Mouse (Mus musculus) midbrain, embryonic 15.5 days (tissue): ENCODE data around the gene Ankrd22. TPM values are rescaled to one million over a fixed set of nuclear protein-coding genes. Genes with fewer than 3 reads are reported as not detected.

Experiments
- ATAC-seq: fragments of 200-750 bp; cut with Nextera tagmentation; replicated peaks from 2 replicates; pipeline ENCODE4 v1.8.0; 2017; ENCODE audit warnings: moderate TSS enrichment
- H3K27ac ChIP-seq: fragments of 300-500 bp; sonication (generic); 2 replicates; pipeline ENCODE4 v1.5.1; 2015; ENCODE audit warnings: mild to moderate bottlenecking, inconsistent platforms
- H3K27me3 ChIP-seq: fragments of 300-500 bp; sonication (generic); replicated peaks from 2 replicates; pipeline ENCODE4 v1.6.1; 2015; ENCODE audit warnings: inconsistent platforms
- H3K36me3 ChIP-seq: fragments of 300-500 bp; sonication (generic); replicated peaks from 2 replicates; pipeline ENCODE4 v1.6.1; 2015; ENCODE audit warnings: inconsistent platforms
- H3K4me1 ChIP-seq: fragments of 300-500 bp; sonication (generic); 2 replicates; pipeline ENCODE4 v1.6.1; 2015; ENCODE audit warnings: inconsistent platforms
- H3K4me2 ChIP-seq: fragments of 300-500 bp; sonication (generic); 2 replicates; pipeline ENCODE4 v1.6.1; 2015; ENCODE audit warnings: inconsistent platforms, mild to moderate bottlenecking, moderate library complexity
- H3K4me3 ChIP-seq: fragments of 300-500 bp; sonication (generic); 2 replicates; pipeline ENCODE4 v1.5.1; 2015; ENCODE audit warnings: mild to moderate bottlenecking, inconsistent platforms
- H3K9ac ChIP-seq: fragments of 300-500 bp; sonication (generic); 2 replicates; pipeline ENCODE4 v1.6.1; 2015; ENCODE audit warnings: mild to moderate bottlenecking, inconsistent platforms
- H3K9me3 ChIP-seq: fragments of 300-500 bp; sonication (generic); 2 replicates; pipeline ENCODE4 v1.6.1; 2016; ENCODE audit warnings: inconsistent platforms
- WGBS: fragments of 180-500 bp; shearing (Covaris S2); methylation state at CpG from one replicate; pipeline ENCODE4 v1.1.7; 2015; ENCODE audit warnings: mixed read lengths; 5-methylcytosine and 5-hydroxymethylcytosine counted together
- polyA plus RNA-seq: library from polyadenylated mRNA; unstranded; fragments of >200 nt; fragmentation: Nextera tagmentation; extraction: Ambion mirVana; gene quantifications from 2 replicates; pipeline ENCODE4 v1.2.1, GENCODE M21; 2015

Ankrd22 gene
- polyA plus RNA-seq, 1 experiment from 2014 or later = 0.12 TPM

- Histone ChIP-seq H3K9me3 (no peaks in the 10 kb centered on the region), H3K4me3 (no peak overlapping the region), H3K27ac (no peak overlapping the region), H3K36me3 (no peaks in the 10 kb centered on the region), H3K27me3 (peaks cover 3% of the 10 kb centered on the region), H3K9ac (no peak overlapping the region), H3K4me1 (no peaks in the 10 kb centered on the region), H3K4me2 (no peak overlapping the region)
- no peak for ATAC-seq
- WGBS = 89% methylated on average over 3 of the region's 3 CpGs
Measured at GRCm38 (mm10) chr19:34174004-34174403, 8.2 kb upstream of the Ankrd22 start.

DNA sequence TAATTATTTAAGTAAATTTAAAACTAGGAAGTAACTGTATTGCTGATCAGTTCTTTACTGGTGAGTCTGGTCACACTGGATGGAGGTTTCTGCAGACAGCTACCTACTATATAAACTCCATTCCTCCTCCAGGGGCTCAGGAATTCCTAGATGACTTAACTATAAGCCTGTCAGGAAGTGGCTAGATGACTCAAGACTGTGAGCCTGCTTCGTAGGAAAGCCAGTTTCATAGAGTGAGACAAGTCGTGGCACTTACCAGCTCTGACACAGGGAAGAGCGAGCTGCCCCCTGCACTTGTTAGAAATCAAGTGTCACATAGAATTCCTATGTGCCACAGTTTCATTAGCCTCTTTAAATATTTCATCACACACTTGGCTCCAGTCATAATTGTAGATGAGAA lies 5.3 kb upstream of the Ankrd22 start:
- Histone ChIP-seq H3K27ac (no peak overlapping the region), H3K36me3 (no peaks in the 10 kb centered on the region), H3K4me1 (no peaks in the 10 kb centered on the region), H3K27me3 (peaks cover 3% of the 10 kb centered on the region), H3K9me3 (no peaks in the 10 kb centered on the region), H3K4me3 (no peak overlapping the region), H3K4me2 (no peak overlapping the region), H3K9ac (no peak overlapping the region)
- 78% methylated on average over 3 of the region's 3 CpGs for WGBS
- ATAC-seq = no peak

- Histone ChIP-seq H3K4me3 (no peak overlapping the region), H3K4me1 (no peaks in the 10 kb centered on the region), H3K9ac (no peak overlapping the region), H3K36me3 (no peaks in the 10 kb centered on the region), H3K9me3 (no peaks in the 10 kb centered on the region), H3K27ac (no peak overlapping the region), H3K27me3 (peaks cover 3% of the 10 kb centered on the region), H3K4me2 (no peak overlapping the region)
- ATAC-seq = no peak
Measured at GRCm38 (mm10) chr19:34169121-34169520, 3.3 kb upstream of the Ankrd22 start.

GRCm38 (mm10) chr19:34167896-34168661 lies 2.2 kb upstream of the Ankrd22 start:
- WGBS = 22% methylated on average over 7 of the region's 7 CpGs
- no peaks in the 10 kb centered on the region for H3K9me3 ChIP-seq
- no peaks in the 10 kb centered on the region for H3K36me3 ChIP-seq
- no peak for ATAC-seq
- H3K27me3 ChIP-seq = peaks cover 3% of the 10 kb centered on the region
- H3K4me1 ChIP-seq = no peaks in the 10 kb centered on the region
- no peak overlapping the region for H3K4me3 ChIP-seq
- H3K4me2 ChIP-seq = no peak overlapping the region
- no peak overlapping the region for H3K9ac ChIP-seq
- H3K27ac ChIP-seq = no peak overlapping the region

DNA sequence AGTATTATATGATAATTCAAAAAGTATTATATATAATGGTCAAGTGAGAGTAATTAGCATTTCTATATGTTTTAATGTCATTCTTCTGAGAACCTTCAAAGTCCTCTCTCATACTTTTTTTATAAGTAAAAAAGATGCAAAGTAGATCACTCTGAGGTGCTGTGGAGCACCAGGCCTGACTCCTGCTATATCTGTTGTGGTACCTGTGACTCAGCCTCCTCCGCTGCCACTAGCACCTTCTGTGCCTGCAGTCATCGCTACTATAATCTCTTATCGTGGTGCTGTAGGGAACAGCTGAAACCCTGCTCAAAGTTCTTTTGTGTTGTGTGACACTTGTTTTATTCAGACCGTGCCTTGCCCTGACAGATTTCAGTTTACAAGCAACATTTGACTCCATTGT lies 533 bp upstream of the Ankrd22 start:
- Histone ChIP-seq H3K9me3 (no peaks in the 10 kb centered on the region), H3K36me3 (no peaks in the 10 kb centered on the region), H3K4me2 (no peak overlapping the region), H3K9ac (no peak overlapping the region), H3K27me3 (peaks cover 3% of the 10 kb centered on the region), H3K27ac (no peak overlapping the region), H3K4me3 (no peak overlapping the region), H3K4me1 (no peaks in the 10 kb centered on the region)
- 60% methylated on average over 4 of the region's 4 CpGs for WGBS
- ATAC-seq = no peak

DNA sequence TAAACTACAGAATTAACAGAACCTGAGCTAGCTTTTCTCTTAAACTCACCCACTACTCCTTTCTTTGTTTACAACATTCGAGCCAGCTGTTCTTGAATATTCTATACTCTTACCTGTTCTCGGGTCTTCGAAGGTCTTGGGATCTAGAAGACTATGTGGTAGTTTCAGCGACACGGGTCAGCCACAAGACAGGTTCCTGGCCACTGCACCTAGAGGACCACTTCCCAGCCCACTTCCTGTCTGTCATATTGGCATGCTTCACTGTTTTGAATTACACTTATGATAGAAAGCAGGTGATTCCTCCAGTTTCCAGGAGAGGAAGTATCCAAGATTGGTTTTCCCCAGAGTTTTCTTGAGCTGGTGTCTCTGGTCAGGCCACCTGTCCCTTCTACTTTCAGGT lies 3.2 kb downstream of the Ankrd22 start:
- H3K9me3 ChIP-seq = no peaks in the 10 kb centered on the region
- WGBS = 87% methylated on average over 5 of the region's 5 CpGs
- H3K4me3 ChIP-seq = no peak overlapping the region
- H3K36me3 ChIP-seq = no peaks in the 10 kb centered on the region
- no peak overlapping the region for H3K27ac ChIP-seq
- H3K9ac ChIP-seq = no peak overlapping the region
- H3K4me2 ChIP-seq = no peak overlapping the region
- no peaks in the 10 kb centered on the region for H3K4me1 ChIP-seq
- ATAC-seq = no peak
- H3K27me3 ChIP-seq = no peaks in the 10 kb centered on the region

GRCm38 (mm10) chr19:34153263-34154144 lies 12.3 kb downstream of the Ankrd22 start:
- Histone ChIP-seq H3K36me3 (no peaks in the 10 kb centered on the region), H3K4me2 (no peak overlapping the region), H3K4me3 (no peak overlapping the region), H3K27me3 (no peaks in the 10 kb centered on the region), H3K4me1 (no peaks in the 10 kb centered on the region), H3K27ac (no peak overlapping the region), H3K9ac (no peak overlapping the region), H3K9me3 (no peaks in the 10 kb centered on the region)
- no peak for ATAC-seq
- WGBS = 77% methylated on average over 6 of the region's 6 CpGs

DNA sequence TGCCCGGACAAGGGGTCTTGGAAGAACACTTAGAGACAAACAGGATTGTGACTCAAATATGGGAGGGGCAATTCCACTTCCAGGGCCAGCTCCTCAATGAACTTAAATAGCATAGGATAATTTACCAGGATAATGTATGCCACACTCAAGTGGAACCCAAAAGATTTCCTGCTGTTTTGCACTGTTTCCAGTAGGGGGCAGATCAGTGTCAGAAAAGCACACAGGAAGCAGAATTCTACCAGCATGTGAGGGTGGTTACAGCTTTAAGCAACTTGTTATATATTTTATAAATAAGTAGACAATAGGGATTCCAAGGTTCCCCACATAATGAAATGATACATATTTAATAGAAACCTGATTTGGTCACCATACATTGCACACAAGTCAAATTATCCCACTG lies 13.9 kb downstream of the Ankrd22 start:
- Histone ChIP-seq H3K4me2 (no peak overlapping the region), H3K27me3 (no peaks in the 10 kb centered on the region), H3K9me3 (no peaks in the 10 kb centered on the region), H3K36me3 (no peaks in the 10 kb centered on the region), H3K4me1 (no peaks in the 10 kb centered on the region), H3K4me3 (no peak overlapping the region), H3K9ac (no peak overlapping the region), H3K27ac (no peak overlapping the region)
- no peak for ATAC-seq
- 97% methylated on average over 1 of the region's 1 CpGs for WGBS

DNA sequence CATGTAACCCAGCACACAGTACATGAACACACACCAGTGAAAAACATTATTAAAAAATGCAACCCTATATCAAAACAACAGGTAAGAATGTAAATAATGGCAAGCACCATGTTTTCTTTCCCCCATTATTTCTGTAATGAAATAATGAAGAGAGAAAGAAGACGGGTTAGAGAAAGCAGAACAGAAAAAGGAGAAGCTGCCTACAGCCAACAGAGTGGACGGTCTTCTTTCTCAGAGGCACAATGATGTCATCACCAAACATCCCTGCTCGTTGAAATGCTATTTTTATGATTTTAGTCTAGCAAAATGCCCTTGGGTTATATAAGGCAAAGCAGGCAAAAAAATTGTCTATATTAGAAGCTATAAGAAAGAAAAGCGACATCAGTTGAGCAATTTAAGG lies 17.4 kb downstream of the Ankrd22 start:
- H3K4me2 ChIP-seq = no peak overlapping the region
- no peak overlapping the region for H3K27ac ChIP-seq
- no peak overlapping the region for H3K9ac ChIP-seq
- no peaks in the 10 kb centered on the region for H3K27me3 ChIP-seq
- no peaks in the 10 kb centered on the region for H3K9me3 ChIP-seq
- no peaks in the 10 kb centered on the region for H3K4me1 ChIP-seq
- ATAC-seq = no peak
- no peaks in the 10 kb centered on the region for H3K36me3 ChIP-seq
- H3K4me3 ChIP-seq = no peak overlapping the region
- 87% methylated on average over 4 of the region's 4 CpGs for WGBS

GRCm38 (mm10) chr19:34139431-34140046 lies 26.3 kb downstream of the Ankrd22 start:
- H3K36me3 ChIP-seq = no peaks in the 10 kb centered on the region
- no peak overlapping the region for H3K9ac ChIP-seq
- H3K9me3 ChIP-seq = no peaks in the 10 kb centered on the region
- WGBS = 82% methylated on average over 3 of the region's 3 CpGs
- no peak for ATAC-seq
- H3K27ac ChIP-seq = no peak overlapping the region
- H3K4me2 ChIP-seq = no peak overlapping the region
- no peaks in the 10 kb centered on the region for H3K27me3 ChIP-seq
- H3K4me3 ChIP-seq = no peak overlapping the region
- no peaks in the 10 kb centered on the region for H3K4me1 ChIP-seq

DNA sequence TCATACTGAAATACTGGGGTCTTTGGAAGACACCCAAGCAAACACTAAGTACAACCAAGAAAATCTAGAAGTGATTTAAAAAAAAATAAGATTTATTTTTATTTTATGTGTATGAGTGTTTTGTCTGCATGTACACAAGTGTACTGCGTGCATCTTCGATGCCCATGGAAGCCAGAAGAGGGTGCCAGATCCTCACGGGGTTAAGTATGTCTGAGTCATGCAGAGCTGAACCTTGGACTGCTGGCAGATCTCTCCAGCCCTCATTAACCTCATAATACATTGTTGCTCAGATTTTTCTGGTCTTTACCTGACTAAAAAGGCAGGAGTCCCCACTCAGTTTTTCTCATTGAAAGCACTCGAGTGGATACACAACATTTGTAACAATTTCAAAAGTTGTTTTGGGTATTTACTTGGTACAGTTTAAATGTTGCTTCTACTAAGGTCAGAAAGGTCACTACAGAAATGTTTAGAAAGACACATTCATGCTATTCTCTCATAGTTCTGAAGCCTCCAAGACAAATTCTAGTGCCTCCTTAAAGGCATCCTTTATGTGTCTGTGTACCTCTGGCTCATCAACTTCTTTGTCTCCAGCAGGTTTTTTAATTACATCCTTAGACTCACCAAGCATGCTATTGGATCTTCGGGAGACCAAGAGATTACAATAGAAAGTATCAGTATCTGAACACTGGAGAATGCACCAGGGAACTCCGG lies 27.0 kb downstream of the Ankrd22 start:
- Histone ChIP-seq H3K27me3 (no peaks in the 10 kb centered on the region), H3K36me3 (no peaks in the 10 kb centered on the region), H3K9ac (no peak overlapping the region), H3K9me3 (no peaks in the 10 kb centered on the region), H3K27ac (no peak overlapping the region), H3K4me1 (no peaks in the 10 kb centered on the region), H3K4me2 (no peak overlapping the region), H3K4me3 (no peak overlapping the region)
- 88% methylated on average over 6 of the region's 6 CpGs for WGBS
- ATAC-seq = no peak

DNA sequence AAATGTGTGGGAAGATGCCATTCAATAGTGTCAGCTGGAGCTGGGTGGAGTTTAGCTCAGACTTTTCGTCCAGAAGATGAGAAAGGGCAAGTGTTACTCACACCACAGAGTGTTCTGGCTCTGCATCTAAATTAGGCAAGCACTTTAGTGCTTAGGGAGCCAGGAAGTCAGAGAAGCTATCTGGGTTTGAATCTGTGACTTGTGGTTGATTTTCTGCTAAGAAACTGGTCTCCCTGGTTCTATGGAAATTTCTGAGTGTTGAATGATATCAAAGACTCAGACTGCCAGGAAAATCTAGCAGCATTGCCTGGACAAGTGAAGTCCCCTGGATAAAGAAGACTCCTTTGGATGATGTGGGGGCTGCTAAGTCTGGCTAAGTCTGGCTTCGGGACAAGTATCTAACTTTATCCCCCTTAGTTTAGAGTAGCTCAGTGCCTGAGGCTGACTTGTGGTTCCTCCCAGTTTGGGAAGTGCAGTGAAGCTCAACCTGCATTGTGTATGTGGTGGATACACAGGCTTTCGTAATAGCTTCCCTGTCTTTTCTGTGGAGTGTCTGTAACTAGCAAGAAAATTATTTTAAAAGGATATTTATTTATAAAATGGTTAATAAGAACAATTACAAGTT lies 45.6 kb downstream of the Ankrd22 start:
- Histone ChIP-seq H3K36me3 (no peaks in the 10 kb centered on the region), H3K4me3 (no peak overlapping the region), H3K9me3 (no peaks in the 10 kb centered on the region), H3K4me1 (no peaks in the 10 kb centered on the region), H3K4me2 (no peak overlapping the region), H3K27me3 (no peaks in the 10 kb centered on the region), H3K27ac (no peak overlapping the region), H3K9ac (no peak overlapping the region)
- ATAC-seq = no peak
- WGBS = 72% methylated on average over 3 of the region's 3 CpGs
